Mouse (Mus musculus): ENCODE data around the gene Tuba8.
A peak's percentile ranks its signal among the peaks of the same experiment; 100 is the strongest.

DNA sequence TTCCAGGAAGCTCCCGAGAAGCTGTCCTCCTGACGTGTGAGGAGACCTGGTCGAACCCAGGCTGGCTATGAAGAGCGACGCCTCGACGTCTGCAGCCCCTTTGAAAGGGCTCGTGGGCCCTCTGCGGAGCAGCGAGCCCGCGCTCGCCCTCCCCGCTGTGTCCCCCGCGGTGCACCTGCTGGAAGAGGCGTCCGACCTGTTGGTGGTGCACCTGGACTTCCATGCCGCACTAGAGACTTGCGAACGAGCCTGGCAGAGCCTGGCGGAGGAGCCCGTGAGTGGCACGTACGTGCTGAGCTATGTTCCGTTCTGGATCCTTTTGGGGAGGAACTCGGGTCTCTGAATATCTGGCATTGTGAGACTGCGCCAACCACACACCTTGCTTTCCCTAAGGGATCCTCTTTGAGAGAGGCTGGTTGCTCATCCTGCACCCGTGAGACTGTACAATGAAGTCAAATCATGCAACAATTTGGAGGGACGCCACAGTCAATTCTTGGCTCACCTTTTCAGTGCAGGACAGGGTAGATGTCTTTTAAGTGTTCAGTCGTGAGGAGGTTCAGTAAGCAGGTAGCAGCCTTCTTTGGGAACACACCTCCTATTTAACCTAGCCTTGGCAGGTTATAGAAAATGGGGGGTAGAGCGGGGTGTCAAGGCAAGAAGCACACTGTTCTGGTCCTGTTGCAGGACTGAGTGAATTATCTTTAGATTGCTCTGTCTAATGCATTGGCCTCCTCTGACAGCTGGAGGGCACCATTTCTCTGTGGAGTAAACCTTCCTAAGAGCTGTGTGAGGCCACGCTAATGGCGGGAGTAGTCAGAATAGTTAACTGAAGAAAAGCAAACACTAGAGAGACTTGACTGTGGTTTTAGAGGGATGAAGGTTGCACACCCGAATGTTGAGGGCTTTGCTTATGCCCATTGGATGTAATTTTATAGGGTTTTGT lies 26.0 kb upstream of the Tuba8 start:
- TF ChIP-seq POLR2A (IDR thresholded peaks at IDR 0.05; ENCODE audit: extremely low read depth, insufficient read depth, low read length): no peak
- TF ChIP-seq CTCF (IDR thresholded peaks at IDR 0.05; ENCODE audit: extremely low read depth, insufficient read depth, low read length): peak; percentile 82

Measured in cortical plate, adult 2 months (tissue).